Mouse (Mus musculus) liver, embryonic 14.5 days (tissue): ENCODE measurements around the gene Tle4.

Experiments
- CTCF ChIP-seq: IDR thresholded peaks from 2 replicates; pipeline ENCODE4 v1.5.1; 2016; ENCODE audit warnings: antibody characterized with exemption, low read depth, control low read depth
- EP300 ChIP-seq: IDR thresholded peaks from 2 replicates; pipeline ENCODE4 v1.6.1; 2016; ENCODE audit warnings: antibody characterized with exemption, low read depth

- TF ChIP-seq CTCF (no peak), EP300 (no peak)
Measured at GRCm38 (mm10) chr19:14600841-14601240, 3.0 kb upstream of the Tle4 start.
